19 mouse cellular contexts compared by ENCODE assay signal in genomic region chr16:73858717-73859116, GRCm38 (mm10).
DNase-seq lines count a peak whose midpoint lies in the region; ATAC-seq lines count a peak whose summit lies in the region.
"Had no signal": no experiment of that assay in that cellular context is flagged by ENCODE, and none has a peak within 500 bp of the region (broad histone marks: within the 10 kb centered on the region; RNA-seq: fewer than 3 reads in every experiment).

No protein-coding gene starts in this region.

- no peak overlapping the region for H3K4me3 ChIP-seq in forebrain, embryonic 13.5 days
- no peak overlapping the region for H3K4me3 ChIP-seq in forebrain, embryonic 11.5 days (ENCODE audit: low read depth, low read length)
- H3K4me3 ChIP-seq in midbrain, embryonic 14.5 days (replicated peaks; ENCODE audit: low read depth, low read length), result no peak overlapping the region
- H3K4me3 ChIP-seq in midbrain, embryonic 16.5 days (ENCODE audit: low read depth, low read length), result no peak overlapping the region
- no peak overlapping the region for H3K4me3 ChIP-seq in forebrain, embryonic 16.5 days (replicated peaks; ENCODE audit: low read length)
- H3K4me3 ChIP-seq in liver, embryonic 12.5 days, result no peak overlapping the region
- H3K4me3 ChIP-seq: embryonic facial prominence, embryonic 12.5 days; hindbrain, embryonic 12.5 days had no signal

- H3K27ac ChIP-seq in forebrain, embryonic 13.5 days, result no peak overlapping the region
- no peak overlapping the region for H3K27ac ChIP-seq in forebrain, embryonic 11.5 days (ENCODE audit: low read depth, low read length)
- no peak overlapping the region for H3K27ac ChIP-seq in midbrain, embryonic 14.5 days (replicated peaks; ENCODE audit: low read depth, low read length)
- no peak overlapping the region for H3K27ac ChIP-seq in midbrain, embryonic 16.5 days (ENCODE audit: low read length)
- no peak overlapping the region for H3K27ac ChIP-seq in forebrain, embryonic 16.5 days (ENCODE audit: low read length)
- no peak overlapping the region for H3K27ac ChIP-seq in liver, embryonic 12.5 days
- H3K27ac ChIP-seq: embryonic facial prominence, embryonic 12.5 days; hindbrain, embryonic 12.5 days had no signal

- no peaks in the 10 kb centered on the region for H3K27me3 ChIP-seq in forebrain, embryonic 13.5 days
- H3K27me3 ChIP-seq in forebrain, embryonic 11.5 days (ENCODE audit: control insufficient read depth, insufficient read depth, low read length), result no peaks in the 10 kb centered on the region
- no peaks in the 10 kb centered on the region for H3K27me3 ChIP-seq in midbrain, embryonic 14.5 days (ENCODE audit: control insufficient read depth, insufficient read depth, low read length)
- no peaks in the 10 kb centered on the region for H3K27me3 ChIP-seq in midbrain, embryonic 16.5 days (ENCODE audit: control insufficient read depth, insufficient read depth, low read depth, low read length)
- H3K27me3 ChIP-seq in forebrain, embryonic 16.5 days (replicated peaks; ENCODE audit: control insufficient read depth, insufficient read depth, low read length), result no peaks in the 10 kb centered on the region
- no peaks in the 10 kb centered on the region for H3K27me3 ChIP-seq in liver, embryonic 12.5 days (replicated peaks)
- H3K27me3 ChIP-seq: embryonic facial prominence, embryonic 12.5 days; hindbrain, embryonic 12.5 days; Patski had no signal

- H3K9ac ChIP-seq in forebrain, embryonic 13.5 days, result no peak overlapping the region
- no peak overlapping the region for H3K9ac ChIP-seq in forebrain, embryonic 11.5 days (ENCODE audit: low read length)
- H3K9ac ChIP-seq in midbrain, embryonic 14.5 days (replicated peaks; ENCODE audit: low read length), result no peak overlapping the region
- no peak overlapping the region for H3K9ac ChIP-seq in midbrain, embryonic 16.5 days (ENCODE audit: low read depth, low read length)
- H3K9ac ChIP-seq in forebrain, embryonic 16.5 days (replicated peaks; ENCODE audit: low read depth, low read length), result no peak overlapping the region
- no peak overlapping the region for H3K9ac ChIP-seq in liver, embryonic 12.5 days
- H3K9ac ChIP-seq: embryonic facial prominence, embryonic 12.5 days; hindbrain, embryonic 12.5 days had no signal

- no peaks in the 10 kb centered on the region for H3K36me3 ChIP-seq in forebrain, embryonic 13.5 days (ENCODE audit: poor library complexity, severe bottlenecking)
- no peaks in the 10 kb centered on the region for H3K36me3 ChIP-seq in forebrain, embryonic 11.5 days (ENCODE audit: control insufficient read depth, insufficient read depth, low read length)
- H3K36me3 ChIP-seq in midbrain, embryonic 14.5 days (ENCODE audit: control insufficient read depth, insufficient read depth, low read length), result no peaks in the 10 kb centered on the region
- H3K36me3 ChIP-seq in midbrain, embryonic 16.5 days (ENCODE audit: control insufficient read depth, insufficient read depth, low read length), result no peaks in the 10 kb centered on the region
- no peaks in the 10 kb centered on the region for H3K36me3 ChIP-seq in forebrain, embryonic 16.5 days (ENCODE audit: control insufficient read depth, insufficient read depth)
- no peaks in the 10 kb centered on the region for H3K36me3 ChIP-seq in liver, embryonic 12.5 days
- H3K36me3 ChIP-seq: embryonic facial prominence, embryonic 12.5 days; hindbrain, embryonic 12.5 days had no signal

- 38% methylated on average over 2 of the region's 2 CpGs for WGBS in forebrain, embryonic 13.5 days
- WGBS in forebrain, embryonic 11.5 days, result 60% methylated on average over 2 of the region's 2 CpGs
- WGBS in midbrain, embryonic 14.5 days, result 66% methylated on average over 2 of the region's 2 CpGs
- 42% methylated on average over 2 of the region's 2 CpGs for WGBS in midbrain, embryonic 16.5 days
- WGBS in forebrain, embryonic 16.5 days, result 46% methylated on average over 2 of the region's 2 CpGs
- WGBS in liver, embryonic 12.5 days (ENCODE audit: insufficient replicate concordance), result 65% methylated on average over 2 of the region's 2 CpGs

- DNase-seq in forebrain, embryonic 11.5 days (ENCODE audit: low spot score), result no peak
- peak; percentile 31 for DNase-seq in midbrain, embryonic 14.5 days
- DNase-seq in spleen, postnatal 36 days (ENCODE audit: low spot score in 2 of 2), result no peak
- DNase-seq: adrenal gland, postnatal 10 days; cerebellum, adult 11-12 months; cerebellum, adult 9-10 months; cerebellum, postnatal 25 days; gastrocnemius, postnatal 36 days; heart, adult 11 months; heart, postnatal 10 days; heart, postnatal 4 days had no signal

- ATAC-seq in forebrain, embryonic 13.5 days, result peak; percentile 79; the same call in 1 of the 2 replicates
- no peak; the same call in 1 of the 2 replicates for ATAC-seq in forebrain, embryonic 11.5 days (replicated peaks; ENCODE audit: low FRiP score)
- ATAC-seq in midbrain, embryonic 14.5 days (ENCODE audit: low FRiP score, low TSS enrichment), result no peak
- no peak for ATAC-seq in midbrain, embryonic 16.5 days
- peak; percentile 62 for ATAC-seq in forebrain, embryonic 16.5 days
- ATAC-seq in liver, embryonic 12.5 days, result no peak
- ATAC-seq: hindbrain, embryonic 16.5 days; Patski had no signal

- no peaks in the 10 kb centered on the region for H3K9me3 ChIP-seq in forebrain, embryonic 13.5 days (replicated peaks)
- no peaks in the 10 kb centered on the region for H3K9me3 ChIP-seq in forebrain, embryonic 11.5 days (ENCODE audit: control insufficient read depth, low read length)
- H3K9me3 ChIP-seq in midbrain, embryonic 14.5 days (ENCODE audit: control insufficient read depth, low read length), result no peaks in the 10 kb centered on the region
- H3K9me3 ChIP-seq in midbrain, embryonic 16.5 days (replicated peaks; ENCODE audit: control insufficient read depth, low read length, poor library complexity, severe bottlenecking), result no peaks in the 10 kb centered on the region
- no peaks in the 10 kb centered on the region for H3K9me3 ChIP-seq in forebrain, embryonic 16.5 days (ENCODE audit: control insufficient read depth, low read length)
- no peaks in the 10 kb centered on the region for H3K9me3 ChIP-seq in liver, embryonic 12.5 days (replicated peaks)
- H3K9me3 ChIP-seq: embryonic facial prominence, embryonic 12.5 days; hindbrain, embryonic 12.5 days had no signal

- H3K4me2 ChIP-seq in forebrain, embryonic 13.5 days, result no peak overlapping the region
- no peak overlapping the region for H3K4me2 ChIP-seq in forebrain, embryonic 11.5 days (ENCODE audit: low read depth, low read length, severe bottlenecking)
- H3K4me2 ChIP-seq in midbrain, embryonic 14.5 days (ENCODE audit: low read length), result no peak overlapping the region
- no peak overlapping the region for H3K4me2 ChIP-seq in midbrain, embryonic 16.5 days (ENCODE audit: low read length)
- no peak overlapping the region for H3K4me2 ChIP-seq in forebrain, embryonic 16.5 days (ENCODE audit: low read length)
- H3K4me2 ChIP-seq in liver, embryonic 12.5 days, result no peak overlapping the region
- H3K4me2 ChIP-seq: embryonic facial prominence, embryonic 12.5 days; hindbrain, embryonic 12.5 days had no signal

- H3K4me1 ChIP-seq in forebrain, embryonic 13.5 days, result peaks cover 11% of the 10 kb centered on the region
- no peaks in the 10 kb centered on the region; the same call in 1 of the 2 replicates for H3K4me1 ChIP-seq in forebrain, embryonic 11.5 days (replicated peaks; ENCODE audit: control insufficient read depth, insufficient read depth, low read length)
- H3K4me1 ChIP-seq in midbrain, embryonic 14.5 days (ENCODE audit: control insufficient read depth, insufficient read depth, low read length), result peaks cover 9% of the 10 kb centered on the region; the same call in 1 of the 2 replicates
- H3K4me1 ChIP-seq in midbrain, embryonic 16.5 days (ENCODE audit: control insufficient read depth, insufficient read depth, low read length), result peaks cover 8% of the 10 kb centered on the region
- peaks cover 3% of the 10 kb centered on the region for H3K4me1 ChIP-seq in forebrain, embryonic 16.5 days (replicated peaks; ENCODE audit: control insufficient read depth, insufficient read depth, low read length)
- no peaks in the 10 kb centered on the region for H3K4me1 ChIP-seq in liver, embryonic 12.5 days

Comparison
In these comparisons a context has a peak if more than half of its experiments do, and no peak if none do; other contexts are left out.
1. ATAC-seq: peak in forebrain, embryonic 13.5 days (single experiment) and forebrain, embryonic 16.5 days (single experiment); none in forebrain, embryonic 11.5 days (single experiment), midbrain, embryonic 14.5 days (single experiment), midbrain, embryonic 16.5 days (single experiment) and liver, embryonic 12.5 days (single experiment).